Mouse (Mus musculus) liver, embryonic 11.5 days (tissue): ENCODE data around the gene Apoa5. TPM values are rescaled to one million over a fixed set of nuclear protein-coding genes. Genes with fewer than 3 reads are reported as not detected.

Experiments
- ATAC-seq: fragments of 200-750 bp; cut with Nextera tagmentation; replicated peaks from 2 replicates; pipeline ENCODE4 v1.8.0; 2017; ENCODE audit warnings: moderate number of reproducible peaks, mild to moderate bottlenecking, moderate TSS enrichment, moderate library complexity; ENCODE audit not compliant: low FRiP score
- DNase-seq: peaks from one replicate; pipeline ENCODE4 v3.0.0-alpha.2; 2017; ENCODE audit warnings: low spot score
- H3K27ac ChIP-seq: fragments of 300-500 bp; sonication (generic); 2 replicates; pipeline ENCODE4 v1.5.1; 2014; ENCODE audit warnings: mild to moderate bottlenecking, low read depth, low read length, control low read depth
- H3K27me3 ChIP-seq: fragments of 300-500 bp; sonication (generic); replicated peaks from 2 replicates; pipeline ENCODE4 v1.6.1; 2014; ENCODE audit warnings: low read length, mixed read lengths; ENCODE audit not compliant: control insufficient read depth, insufficient read depth
- H3K36me3 ChIP-seq: fragments of 300-500 bp; sonication (generic); 2 replicates; pipeline ENCODE4 v1.6.1; 2014; ENCODE audit warnings: mild to moderate bottlenecking, low read length, moderate library complexity, mixed read lengths; ENCODE audit not compliant: control insufficient read depth, insufficient read depth
- H3K4me1 ChIP-seq: fragments of 300-500 bp; sonication (generic); replicated peaks from 2 replicates; pipeline ENCODE4 v1.6.1; 2014; ENCODE audit warnings: low read length, mixed read lengths; ENCODE audit not compliant: control insufficient read depth, insufficient read depth
- H3K4me2 ChIP-seq: fragments of 300-500 bp; sonication (generic); 2 replicates; pipeline ENCODE4 v1.6.1; 2014; ENCODE audit warnings: mild to moderate bottlenecking, control low read depth, moderate library complexity
- H3K4me3 ChIP-seq: fragments of 300-500 bp; sonication (generic); 2 replicates; pipeline ENCODE4 v1.5.1; 2014; ENCODE audit warnings: low read depth, low read length, control low read depth
- H3K9ac ChIP-seq: fragments of 300-500 bp; sonication (generic); 2 replicates; pipeline ENCODE4 v1.6.1; 2014; ENCODE audit warnings: low read depth, low read length, control low read depth
- H3K9me3 ChIP-seq: fragments of 300-500 bp; sonication (generic); 2 replicates; pipeline ENCODE4 v1.6.1; 2016; ENCODE audit warnings: low read length, inconsistent platforms, mixed read lengths; ENCODE audit not compliant: control insufficient read depth
- WGBS: fragments of 180-500 bp; shearing (Covaris S2); extraction: QIAGEN DNeasy Blood & Tissue Kit; methylation state at CpG from one replicate; pipeline ENCODE4 v1.1.7; 2014; 5-methylcytosine and 5-hydroxymethylcytosine counted together
- polyA plus RNA-seq: library from polyadenylated mRNA; unstranded; fragments of >200 nt; fragmentation: Nextera tagmentation; extraction: Ambion mirVana; gene quantifications from 2 replicates; pipeline ENCODE4 v1.2.1, GENCODE M21; 2014

Apoa5 gene
- polyA plus RNA-seq, result 0.21 and 0.38 TPM in 2 replicates

DNA sequence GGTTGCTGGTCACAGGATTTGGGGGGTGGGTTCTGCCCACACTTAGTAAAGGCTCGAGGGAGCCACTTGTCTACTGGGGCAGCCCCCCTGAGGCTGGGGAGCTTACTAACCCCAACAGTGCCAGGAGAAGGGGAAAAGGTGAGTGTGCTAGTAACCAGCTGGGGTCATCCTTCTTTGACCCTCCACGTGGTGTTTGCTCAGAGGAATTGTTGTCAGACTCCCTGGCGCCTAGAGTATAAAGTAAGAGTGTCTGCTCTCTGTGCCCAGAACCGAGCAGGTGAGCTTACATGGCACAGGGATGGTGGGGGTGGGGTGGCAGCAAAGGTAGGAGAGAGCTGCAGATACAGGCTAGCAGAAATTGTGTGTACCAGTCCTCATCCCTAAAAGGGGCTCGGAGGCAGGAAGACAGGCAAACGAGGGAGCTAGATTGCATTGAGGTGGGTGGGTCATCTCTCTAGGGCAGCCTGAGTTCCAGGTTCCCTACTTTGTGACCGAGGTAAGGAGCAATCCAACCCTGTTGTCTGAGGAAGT, at the start of gene Apoa5:
TSS of gene Apoa5 (plus strand) at position 291 of the 531 bp plus-strand sequence.
- Histone ChIP-seq H3K27ac (no peak within 1 kb of the TSS), H3K4me2 (no peak within 1 kb of the TSS), H3K4me1 (peaks cover 3% of the 10 kb centered on the region; the same call in 1 of the 2 replicates), H3K36me3 (no peaks in the 10 kb centered on the region), H3K9me3 (no peaks in the 10 kb centered on the region), H3K27me3 (peaks cover 12% of the 10 kb centered on the region), H3K9ac (no peak within 1 kb of the TSS), H3K4me3 (no peak within 1 kb of the TSS)
- no peak for ATAC-seq
- no peak for DNase-seq
- WGBS, result 44% methylated on average over 7 of the region's 7 CpGs

DNA sequence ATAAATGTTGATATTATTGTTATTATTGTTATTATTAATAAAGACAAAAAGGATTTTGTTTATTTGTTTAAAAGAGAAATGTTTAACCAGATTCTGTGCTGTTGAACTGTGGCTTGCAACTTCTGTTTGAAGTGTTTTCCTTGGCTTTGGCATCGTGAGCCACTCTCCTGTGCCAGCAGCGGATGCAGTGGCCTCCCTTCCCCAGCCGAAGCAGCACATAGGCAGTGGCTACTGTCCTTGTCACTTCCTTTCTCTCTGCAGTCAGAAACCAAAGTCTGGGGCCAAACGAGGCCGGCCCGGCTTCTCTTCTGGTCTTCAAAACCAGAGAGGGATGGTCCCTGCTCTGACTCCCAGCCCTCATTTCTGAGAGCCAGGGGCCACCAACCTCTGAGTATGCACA, 45.3 kb upstream of the Apoa5 start:
- no peak overlapping the region for H3K4me3 ChIP-seq
- H3K4me1 ChIP-seq, result peaks cover 11% of the 10 kb centered on the region
- 80% methylated on average over 6 of the region's 6 CpGs for WGBS
- ATAC-seq, result no peak
- H3K36me3 ChIP-seq, result peaks cover 13% of the 10 kb centered on the region; the same call in 1 of the 2 replicates
- no peak overlapping the region for H3K27ac ChIP-seq
- H3K9me3 ChIP-seq, result no peaks in the 10 kb centered on the region
- no peaks in the 10 kb centered on the region for H3K27me3 ChIP-seq
- no peak for DNase-seq
- no peak overlapping the region for H3K4me2 ChIP-seq
- H3K9ac ChIP-seq, result no peak overlapping the region

DNA sequence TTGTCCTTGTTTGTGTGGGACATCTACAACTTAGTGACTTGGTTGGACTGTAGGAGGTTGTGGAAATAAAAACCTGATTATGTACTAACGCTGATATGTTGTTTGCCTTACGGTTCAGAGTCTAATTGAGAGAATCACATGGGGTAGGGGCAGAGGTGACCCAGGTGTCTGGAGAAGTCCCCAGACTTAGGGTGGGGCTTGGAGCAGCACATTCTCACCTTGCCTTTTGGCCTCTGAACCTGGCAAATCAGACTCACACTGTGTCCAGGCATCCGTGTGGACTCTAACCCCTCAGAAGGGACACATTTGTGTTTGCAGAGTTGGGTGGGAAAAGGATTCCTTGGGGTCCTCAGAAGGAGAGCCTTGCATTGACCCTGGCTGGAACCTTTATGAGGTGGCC, 44.3 kb upstream of the Apoa5 start:
- Histone ChIP-seq H3K36me3 (peaks cover 13% of the 10 kb centered on the region; the same call in 1 of the 2 replicates), H3K4me2 (no peak overlapping the region), H3K4me1 (peaks cover 11% of the 10 kb centered on the region), H3K9me3 (no peaks in the 10 kb centered on the region), H3K27ac (no peak overlapping the region; the same call in 1 of the 2 replicates), H3K9ac (no peak overlapping the region), H3K4me3 (no peak overlapping the region), H3K27me3 (no peaks in the 10 kb centered on the region)
- 79% methylated on average over 3 of the region's 3 CpGs for WGBS
- DNase-seq (no peak), ATAC-seq (no peak)

DNA sequence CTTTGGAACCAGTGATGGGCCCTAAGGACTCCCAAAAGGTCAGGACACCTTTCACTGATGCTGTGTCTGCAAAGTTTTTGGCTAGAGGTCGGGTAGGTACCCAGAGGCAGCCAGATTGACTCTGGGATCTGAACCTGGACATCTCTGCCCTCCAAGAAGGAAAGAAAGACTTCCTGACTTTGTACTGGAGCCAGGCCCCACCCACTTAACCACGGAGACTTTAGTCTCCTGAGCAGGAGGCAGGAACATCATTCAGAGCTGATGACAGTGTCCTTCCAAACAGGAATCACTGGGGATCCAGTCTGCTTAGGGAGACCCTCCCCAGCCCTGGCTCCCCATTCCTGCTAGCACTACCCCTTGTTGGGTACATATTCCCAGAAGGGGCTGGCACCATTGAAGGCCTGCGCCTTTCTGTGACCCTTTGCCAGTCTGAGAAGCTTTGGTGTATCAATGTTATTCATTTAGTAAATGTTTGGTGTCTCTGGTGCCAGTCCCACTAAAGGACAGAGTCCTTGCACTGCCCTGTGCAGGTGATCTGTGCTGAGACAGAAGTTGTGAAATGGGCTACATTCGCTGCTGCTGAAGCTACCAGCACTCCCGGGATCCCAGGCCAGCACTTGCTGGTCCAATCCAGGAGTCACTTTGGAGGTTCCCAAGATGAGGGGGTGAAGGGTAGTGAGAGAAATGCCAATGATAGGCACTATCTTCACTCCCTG, 43.3 kb upstream of the Apoa5 start:
- ATAC-seq, result no peak
- WGBS, result 61% methylated on average over 5 of the region's 5 CpGs
- Histone ChIP-seq H3K9ac (no peak overlapping the region), H3K4me3 (no peak overlapping the region), H3K9me3 (no peaks in the 10 kb centered on the region), H3K4me2 (no peak overlapping the region), H3K36me3 (peaks cover 12% of the 10 kb centered on the region; the same call in 1 of the 2 replicates), H3K27me3 (no peaks in the 10 kb centered on the region; the same call in 1 of the 2 replicates), H3K4me1 (peaks cover 11% of the 10 kb centered on the region), H3K27ac (no peak overlapping the region)
- no peak for DNase-seq

DNA sequence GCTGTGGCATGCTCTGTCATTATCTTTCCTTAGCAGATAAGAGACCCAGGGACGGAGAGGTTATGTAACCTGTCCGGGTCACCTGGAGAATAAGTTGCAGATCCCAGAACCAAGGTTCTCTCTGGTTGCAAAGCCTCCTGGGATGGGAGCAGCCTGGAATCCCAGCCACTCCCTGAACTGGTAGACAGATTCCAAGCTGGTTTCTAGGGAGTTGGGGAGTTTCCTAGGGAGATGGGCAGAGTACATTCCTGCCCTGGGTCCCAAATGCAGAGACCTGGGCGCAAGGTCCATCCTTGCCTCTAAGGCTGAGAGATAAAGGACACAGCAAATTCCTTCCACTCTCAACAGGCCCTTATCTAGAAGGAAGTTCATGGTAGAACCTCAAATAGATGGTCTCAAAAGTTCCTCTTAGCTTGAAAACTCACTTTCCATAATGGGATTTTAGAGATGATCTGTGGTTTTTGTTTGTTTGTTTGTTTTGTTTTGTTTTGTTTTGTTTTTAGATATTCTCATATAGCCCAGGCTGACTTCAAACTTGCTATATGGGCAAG, 41.3 kb upstream of the Apoa5 start:
- no peaks in the 10 kb centered on the region for H3K9me3 ChIP-seq
- no peak for ATAC-seq
- H3K4me3 ChIP-seq, result no peak overlapping the region
- H3K4me1 ChIP-seq, result peaks cover 11% of the 10 kb centered on the region
- no peak overlapping the region for H3K4me2 ChIP-seq
- no peaks in the 10 kb centered on the region; the same call in 1 of the 2 replicates for H3K27me3 ChIP-seq
- no peak for DNase-seq
- H3K36me3 ChIP-seq, result peaks cover 2% of the 10 kb centered on the region; the same call in 1 of the 2 replicates
- no peak overlapping the region for H3K9ac ChIP-seq
- 68% methylated on average over 3 of the region's 3 CpGs for WGBS
- no peak overlapping the region for H3K27ac ChIP-seq

DNA sequence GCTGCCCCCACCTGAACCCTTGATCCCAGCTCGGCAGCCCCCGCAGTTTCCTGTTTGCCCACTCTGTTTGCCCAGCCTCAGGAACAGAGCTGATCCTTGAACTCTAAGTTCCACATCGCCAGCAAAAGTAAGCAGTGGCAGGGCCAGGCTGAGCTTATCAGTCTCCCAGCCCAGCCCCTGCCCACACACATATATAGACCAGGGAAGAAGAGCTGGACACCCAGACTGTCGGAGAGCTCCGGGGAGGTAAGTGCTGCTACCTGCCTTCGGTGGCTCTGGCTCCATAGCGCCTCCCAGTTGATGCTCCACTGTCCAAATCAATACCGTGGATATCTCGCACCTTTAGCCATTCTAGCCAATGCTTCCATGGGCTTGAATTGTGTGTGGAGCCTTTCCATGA, 39.9 kb upstream of the Apoa5 start, which contains the start of gene Apoa1:
TSS of gene Apoa1 (plus strand) at position 90 of the 400 bp plus-strand sequence.
- ATAC-seq, result peak; percentile 29
- Histone ChIP-seq H3K9ac (0 out of 2 replicates have a peak within 1 kb of the TSS, but pooled peaks have one; percentile 1), H3K4me3 (peak within 1 kb of the TSS; percentile 60), H3K9me3 (no peaks in the 10 kb centered on the region), H3K27me3 (no peaks in the 10 kb centered on the region; the same call in none of the 2 replicates), H3K4me1 (peaks cover 11% of the 10 kb centered on the region), H3K27ac (peak within 1 kb of the TSS; percentile 37), H3K36me3 (no peaks in the 10 kb centered on the region), H3K4me2 (peak within 1 kb of the TSS; percentile 86)
- no peak for DNase-seq
- 58% methylated on average over 9 of the region's 9 CpGs for WGBS

DNA sequence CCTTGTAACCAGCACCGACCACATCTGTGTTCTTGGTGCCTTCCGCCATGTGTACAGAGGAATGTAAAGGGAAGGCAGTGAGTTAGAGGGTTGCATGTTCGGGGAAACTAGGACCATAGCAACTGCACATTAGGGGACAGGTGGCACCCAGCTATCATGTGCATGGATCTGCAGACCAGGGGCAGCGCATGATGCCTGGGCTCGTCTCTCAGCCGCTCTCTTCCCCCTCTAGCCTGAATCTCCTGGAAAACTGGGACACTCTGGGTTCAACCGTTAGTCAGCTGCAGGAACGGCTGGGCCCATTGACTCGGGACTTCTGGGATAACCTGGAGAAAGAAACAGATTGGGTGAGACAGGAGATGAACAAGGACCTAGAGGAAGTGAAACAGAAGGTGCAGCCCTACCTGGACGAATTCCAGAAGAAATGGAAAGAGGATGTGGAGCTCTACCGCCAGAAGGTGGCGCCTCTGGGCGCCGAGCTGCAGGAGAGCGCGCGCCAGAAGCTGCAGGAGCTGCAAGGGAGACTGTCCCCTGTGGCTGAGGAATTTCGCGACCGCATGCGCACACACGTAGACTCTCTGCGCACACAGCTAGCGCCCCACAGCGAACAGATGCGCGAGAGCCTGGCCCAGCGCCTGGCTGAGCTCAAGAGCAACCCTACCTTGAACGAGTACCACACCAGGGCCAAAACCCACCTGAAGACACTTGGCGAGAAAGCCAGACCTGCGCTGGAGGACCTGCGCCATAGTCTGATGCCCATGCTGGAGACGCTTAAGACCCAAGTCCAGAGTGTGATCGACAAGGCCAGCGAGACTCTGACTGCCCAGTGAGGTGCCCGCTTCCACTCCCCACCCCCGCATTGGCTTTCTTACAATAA, 38.6 kb upstream of the Apoa5 start:
- peak overlapping the region; percentile 49; the same call in 1 of the 2 replicates for H3K27ac ChIP-seq
- no peaks in the 10 kb centered on the region for H3K9me3 ChIP-seq
- DNase-seq, result peak; percentile 79

DNA sequence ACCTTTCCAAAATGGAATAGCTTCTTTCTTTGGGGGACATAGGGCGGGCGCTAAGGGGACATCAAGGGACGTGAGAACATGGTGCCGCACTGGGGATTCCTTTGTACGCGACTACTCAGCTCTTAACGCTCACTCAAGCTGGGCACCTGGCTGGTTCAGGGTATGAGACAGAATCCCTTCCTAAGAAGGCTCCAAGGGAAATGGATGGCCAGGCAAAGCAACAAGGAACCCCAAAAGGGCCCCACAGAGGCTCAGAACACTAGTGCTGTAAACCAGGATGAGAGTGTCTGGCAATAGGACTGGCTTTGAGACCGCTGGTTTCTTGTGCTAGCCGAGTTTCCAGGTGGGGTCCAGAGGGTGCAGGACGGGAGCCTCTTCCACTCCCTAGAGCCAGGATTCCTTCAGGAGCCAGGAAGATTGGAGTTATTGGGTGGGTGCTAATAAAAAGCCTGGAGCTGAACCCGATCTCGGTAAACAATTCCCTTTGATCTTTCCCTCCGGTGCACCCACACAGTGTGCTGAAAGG, 37.9 kb upstream of the Apoa5 start:
- no peak; the same call in 1 of the 2 replicates for ATAC-seq
- Histone ChIP-seq H3K27me3 (no peaks in the 10 kb centered on the region; the same call in none of the 2 replicates), H3K4me3 (peak overlapping the region; percentile 60), H3K27ac (peak overlapping the region; percentile 49; the same call in 1 of the 2 replicates), H3K9me3 (no peaks in the 10 kb centered on the region), H3K36me3 (no peaks in the 10 kb centered on the region), H3K9ac (peak overlapping the region; percentile 71), H3K4me2 (peak overlapping the region; percentile 86), H3K4me1 (peaks cover 10% of the 10 kb centered on the region; the same call in 1 of the 2 replicates)
- DNase-seq, result no peak
- WGBS, result 31% methylated on average over 13 of the region's 13 CpGs

More for the DNA sequence above, 38.6 kb upstream of the Apoa5 start:
- ATAC-seq, result peak; percentile 77
- Histone ChIP-seq H3K4me1 (peaks cover 9% of the 10 kb centered on the region), H3K27me3 (no peaks in the 10 kb centered on the region; the same call in none of the 2 replicates), H3K4me3 (peak overlapping the region; percentile 60), H3K36me3 (no peaks in the 10 kb centered on the region), H3K9ac (peak overlapping the region; percentile 71), H3K4me2 (peak overlapping the region; percentile 86)
- WGBS, result 16% methylated on average over 37 of the region's 37 CpGs
